Mouse (Mus musculus) kidney, adult 2 months (tissue): ENCODE measurements around the gene Cyp26a1.

Source experiments
- CTCF ChIP-seq: fragments of 200-500 bp; conservative IDR thresholded peaks from 2 replicates; pipeline ENCODE4 v1.5.1; 2011; ENCODE audit warnings: low read depth, mild to moderate bottlenecking, control low read depth, low read length, moderate library complexity, mixed read lengths; ENCODE audit not compliant: insufficient read depth, insufficient read length
- POLR2A ChIP-seq: fragments of 200-500 bp; IDR thresholded peaks from one replicate; pipeline ENCODE4 v1.6.1; 2011; ENCODE audit warnings: low read depth, low read length, control low read depth

- no peak for TF ChIP-seq CTCF
- no peak for TF ChIP-seq POLR2A
Observed at GRCm38 (mm10) chr19:37656441-37656840, 41.2 kb upstream of the Cyp26a1 start.
